Mouse (Mus musculus): ENCODE measurements around the gene Fzr1. TPM values are rescaled to one million over a fixed set of nuclear protein-coding genes. Genes with fewer than 3 reads are reported as not detected.

Fzr1 gene
- polyA plus RNA-seq, 1 experiment, result 47.8 TPM

DNA sequence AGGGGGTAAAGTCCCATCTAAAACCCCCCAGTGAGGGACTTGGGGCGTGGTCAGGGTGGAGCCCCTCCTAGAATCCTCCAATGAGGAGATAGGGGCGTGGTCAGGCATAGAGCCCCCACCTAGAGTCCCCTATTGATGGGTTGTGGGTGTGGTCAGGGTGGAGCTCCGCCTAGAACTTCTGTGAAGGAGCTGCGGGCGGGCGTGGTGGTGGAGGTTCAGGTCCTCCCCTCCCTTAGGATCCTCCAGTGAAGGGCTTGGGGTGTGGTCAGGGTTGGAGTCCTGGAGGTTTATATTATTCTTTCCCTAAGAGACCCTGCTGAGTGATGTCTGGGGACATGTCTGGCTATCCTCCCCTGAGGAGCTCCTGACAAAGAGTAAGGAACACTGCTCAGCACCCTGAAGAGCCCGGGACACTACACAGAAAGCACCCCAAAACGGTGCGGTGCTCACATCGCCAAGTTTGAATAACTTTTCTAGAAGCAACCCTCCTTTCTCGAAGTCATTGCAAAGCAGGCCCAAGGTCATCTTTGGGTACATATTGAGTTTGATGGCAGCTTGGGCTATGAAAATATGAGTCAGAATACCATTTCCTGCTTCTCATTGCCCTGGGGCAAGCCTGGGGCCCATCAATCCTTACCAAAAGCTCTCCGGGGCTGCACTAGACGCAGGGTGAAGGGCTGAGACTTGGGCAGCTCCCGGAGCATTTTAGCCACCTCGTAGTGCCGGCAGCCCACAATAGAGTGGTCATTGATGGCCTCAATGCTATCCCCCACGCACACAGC lies 37.6 kb downstream of the Fzr1 start:
- H3K4me3 ChIP-seq (ENCODE audit: low read depth, low read length), result no peak overlapping the region
- peaks cover 9% of the 10 kb centered on the region for H3K4me1 ChIP-seq (ENCODE audit: control insufficient read depth, insufficient read depth, low read length)
- peak overlapping the region; percentile 86 for H3K27ac ChIP-seq (ENCODE audit: insufficient read depth, low read length)
- H3K27me3 ChIP-seq (ENCODE audit: control insufficient read depth, insufficient read depth, low read length, poor library complexity, severe bottlenecking), result peaks cover 7% of the 10 kb centered on the region
- TF ChIP-seq EP300 (IDR thresholded peaks at IDR 0.05; ENCODE audit: insufficient read depth, low read depth, low read length), result peak; percentile 7; the same call in 1 of the 2 replicates
- TF ChIP-seq CTCF (IDR thresholded peaks at IDR 0.05; ENCODE audit: low read depth, low read length), result no peak
- H3K9me3 ChIP-seq (replicated peaks; ENCODE audit: control insufficient read depth, insufficient read depth, low read length, poor library complexity, severe bottlenecking), result no peaks in the 10 kb centered on the region
- no peaks in the 10 kb centered on the region for H3K36me3 ChIP-seq (ENCODE audit: control insufficient read depth, insufficient read depth, low read length, poor library complexity, severe bottlenecking)
- peak overlapping the region; percentile 43 for H3K9ac ChIP-seq (ENCODE audit: low read depth, poor library complexity, severe bottlenecking)

GRCm38 (mm10) chr10:81336558-81336957 lies 41.8 kb downstream of the Fzr1 start:
- no peak overlapping the region for H3K9ac ChIP-seq (ENCODE audit: low read depth, poor library complexity, severe bottlenecking)
- no peaks in the 10 kb centered on the region for H3K9me3 ChIP-seq (replicated peaks; ENCODE audit: control insufficient read depth, insufficient read depth, low read length, poor library complexity, severe bottlenecking)
- no peak overlapping the region for H3K27ac ChIP-seq (ENCODE audit: insufficient read depth, low read length)
- TF ChIP-seq EP300 (IDR thresholded peaks at IDR 0.05; ENCODE audit: insufficient read depth, low read depth, low read length) (no peak), POLR2A (IDR thresholded peaks at IDR 0.05; ENCODE audit: insufficient read depth, low read length) (no peak), CTCF (IDR thresholded peaks at IDR 0.05; ENCODE audit: low read depth, low read length) (no peak)
- no peaks in the 10 kb centered on the region for H3K36me3 ChIP-seq (ENCODE audit: control insufficient read depth, insufficient read depth, low read length, poor library complexity, severe bottlenecking)
- no peak overlapping the region for H3K4me3 ChIP-seq (ENCODE audit: low read depth, low read length)
- H3K4me1 ChIP-seq (ENCODE audit: control insufficient read depth, insufficient read depth, low read length), result peaks cover 9% of the 10 kb centered on the region
- H3K27me3 ChIP-seq (ENCODE audit: control insufficient read depth, insufficient read depth, low read length, poor library complexity, severe bottlenecking), result no peaks in the 10 kb centered on the region

DNA sequence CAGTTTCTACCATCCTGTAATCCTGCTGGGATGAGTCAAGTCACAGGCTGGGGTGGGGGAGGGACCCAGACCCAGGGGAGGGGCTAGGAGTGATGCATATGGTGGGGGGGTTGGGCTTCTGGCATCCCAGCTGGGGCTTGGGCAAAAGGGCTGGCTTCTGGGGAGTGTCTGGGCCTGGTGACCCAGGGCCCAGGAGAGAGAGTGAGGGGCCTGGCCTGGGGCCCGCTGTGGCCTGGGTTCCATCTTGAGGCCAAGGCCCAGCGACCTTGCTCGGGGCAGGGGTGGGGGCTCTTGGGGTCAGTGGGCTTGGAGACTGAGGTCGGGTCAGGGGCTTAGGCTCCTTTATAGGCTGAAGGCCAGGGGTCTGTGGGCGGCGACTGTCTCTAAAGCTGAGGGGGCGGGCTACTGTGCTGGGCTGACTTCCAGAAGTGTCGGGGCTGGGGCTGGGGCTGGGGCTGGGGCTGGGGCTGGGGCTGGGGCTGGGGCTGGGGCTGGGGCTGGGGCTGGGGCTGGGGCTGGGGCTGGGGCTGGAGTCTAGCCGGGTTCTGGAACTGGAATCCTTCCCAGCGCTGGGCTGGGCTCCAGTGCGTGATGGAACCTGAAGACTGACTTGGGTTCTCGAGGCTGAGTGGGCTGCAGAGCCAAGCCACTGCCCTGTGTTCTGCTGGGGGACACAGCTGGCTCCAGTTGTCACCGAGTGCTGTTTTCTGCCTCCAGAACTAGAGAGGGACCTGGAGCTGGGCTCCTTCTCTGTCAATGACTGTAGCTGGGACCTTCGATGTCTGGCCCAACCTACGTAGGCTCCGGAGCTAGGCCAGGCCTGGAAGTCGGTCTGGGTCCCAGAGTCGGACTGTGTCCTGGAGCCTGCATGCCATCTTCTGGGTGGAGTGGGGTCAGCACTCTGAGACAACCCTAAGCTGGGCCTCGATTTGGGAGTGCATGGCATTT lies 42.6 kb downstream of the Fzr1 start:
- Histone ChIP-seq H3K27ac (ENCODE audit: insufficient read depth, low read length) (no peak overlapping the region), H3K4me3 (ENCODE audit: low read depth, low read length) (no peak overlapping the region)
- TF ChIP-seq EP300 (IDR thresholded peaks at IDR 0.05; ENCODE audit: insufficient read depth, low read depth, low read length), result no peak
- TF ChIP-seq POLR2A (IDR thresholded peaks at IDR 0.05; ENCODE audit: insufficient read depth, low read length), result no peak
- no peak for TF ChIP-seq CTCF (IDR thresholded peaks at IDR 0.05; ENCODE audit: low read depth, low read length)

DNA sequence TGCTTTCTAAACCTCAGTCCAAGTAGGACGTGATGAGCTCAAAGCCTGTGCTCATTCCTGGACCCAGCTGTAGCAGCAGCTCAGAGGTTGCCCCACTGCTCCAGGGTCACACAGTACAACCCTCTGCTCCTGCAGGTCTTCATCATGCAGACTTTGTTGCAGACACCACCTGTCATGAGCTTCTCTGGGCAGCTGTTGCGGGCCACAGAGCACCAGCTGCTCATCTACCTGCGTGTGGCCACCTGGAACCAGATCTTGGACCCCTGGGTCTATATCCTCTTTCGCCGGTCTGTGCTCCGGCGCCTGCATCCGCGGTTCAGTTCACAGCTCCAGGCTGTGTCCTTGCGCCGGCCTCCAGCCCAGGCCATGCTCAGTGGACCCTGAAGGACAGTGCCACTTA lies 44.0 kb downstream of the Fzr1 start:
- TF ChIP-seq EP300 (IDR thresholded peaks at IDR 0.05; ENCODE audit: insufficient read depth, low read depth, low read length), result no peak
- TF ChIP-seq CTCF (IDR thresholded peaks at IDR 0.05; ENCODE audit: low read depth, low read length), result no peak
- TF ChIP-seq POLR2A (IDR thresholded peaks at IDR 0.05; ENCODE audit: insufficient read depth, low read length), result no peak
- Histone ChIP-seq H3K4me3 (ENCODE audit: low read depth, low read length) (no peak overlapping the region), H3K9me3 (replicated peaks; ENCODE audit: control insufficient read depth, insufficient read depth, low read length, poor library complexity, severe bottlenecking) (no peaks in the 10 kb centered on the region), H3K27me3 (ENCODE audit: control insufficient read depth, insufficient read depth, low read length, poor library complexity, severe bottlenecking) (no peaks in the 10 kb centered on the region), H3K36me3 (ENCODE audit: control insufficient read depth, insufficient read depth, low read length, poor library complexity, severe bottlenecking) (no peaks in the 10 kb centered on the region), H3K9ac (ENCODE audit: low read depth, poor library complexity, severe bottlenecking) (no peak overlapping the region), H3K4me1 (ENCODE audit: control insufficient read depth, insufficient read depth, low read length) (no peaks in the 10 kb centered on the region), H3K27ac (ENCODE audit: insufficient read depth, low read length) (no peak overlapping the region)

More for the DNA sequence above, 42.6 kb downstream of the Fzr1 start:
- no peaks in the 10 kb centered on the region for H3K9me3 ChIP-seq (replicated peaks; ENCODE audit: control insufficient read depth, insufficient read depth, low read length, poor library complexity, severe bottlenecking)
- H3K36me3 ChIP-seq (ENCODE audit: control insufficient read depth, insufficient read depth, low read length, poor library complexity, severe bottlenecking), result no peaks in the 10 kb centered on the region
- H3K9ac ChIP-seq (ENCODE audit: low read depth, poor library complexity, severe bottlenecking), result no peak overlapping the region; the same call in 1 of the 2 replicates
- peaks cover 5% of the 10 kb centered on the region for H3K4me1 ChIP-seq (ENCODE audit: control insufficient read depth, insufficient read depth, low read length)
- no peaks in the 10 kb centered on the region for H3K27me3 ChIP-seq (ENCODE audit: control insufficient read depth, insufficient read depth, low read length, poor library complexity, severe bottlenecking)

DNA sequence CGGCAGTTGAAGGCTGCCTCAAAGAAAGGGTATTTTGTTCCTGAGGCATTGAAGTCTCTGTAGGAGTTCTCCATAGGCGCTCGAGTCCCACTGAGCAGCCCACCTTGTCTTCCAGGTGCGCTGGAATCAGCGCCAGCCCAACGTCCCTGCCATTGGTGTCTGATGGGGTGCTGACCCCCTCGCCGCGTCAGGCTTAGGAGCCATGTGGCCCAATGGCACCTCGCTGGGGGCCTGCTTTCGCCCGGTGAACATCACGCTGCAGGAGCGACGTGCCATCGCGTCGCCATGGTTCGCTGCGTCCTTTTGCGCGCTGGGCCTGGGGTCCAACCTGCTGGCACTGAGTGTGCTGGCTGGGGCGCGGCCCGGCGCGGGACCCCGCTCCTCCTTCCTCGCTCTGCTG lies 46.0 kb downstream of the Fzr1 start:
- Histone ChIP-seq H3K9ac (ENCODE audit: low read depth, poor library complexity, severe bottlenecking) (peak overlapping the region; percentile 10), H3K36me3 (ENCODE audit: control insufficient read depth, insufficient read depth, low read length, poor library complexity, severe bottlenecking) (no peaks in the 10 kb centered on the region), H3K4me3 (ENCODE audit: low read depth, low read length) (peak overlapping the region; percentile 44), H3K27me3 (ENCODE audit: control insufficient read depth, insufficient read depth, low read length, poor library complexity, severe bottlenecking) (no peaks in the 10 kb centered on the region), H3K27ac (ENCODE audit: insufficient read depth, low read length) (no peak overlapping the region), H3K9me3 (replicated peaks; ENCODE audit: control insufficient read depth, insufficient read depth, low read length, poor library complexity, severe bottlenecking) (no peaks in the 10 kb centered on the region), H3K4me1 (ENCODE audit: control insufficient read depth, insufficient read depth, low read length) (no peaks in the 10 kb centered on the region)
- TF ChIP-seq CTCF (IDR thresholded peaks at IDR 0.05; ENCODE audit: low read depth, low read length), result no peak
- TF ChIP-seq EP300 (IDR thresholded peaks at IDR 0.05; ENCODE audit: insufficient read depth, low read depth, low read length), result no peak
- no peak for TF ChIP-seq POLR2A (IDR thresholded peaks at IDR 0.05; ENCODE audit: insufficient read depth, low read length)
